Mouse (Mus musculus): ENCODE results near the gene S100pbp.

GRCm38 (mm10) chr4:129188803-129189541, 555 bp downstream of the S100pbp start:
- TF ChIP-seq CTCF (IDR thresholded peaks at IDR 0.05; ENCODE audit: low read depth) (no peak), EP300 (optimal IDR thresholded peaks at IDR 0.05) (no peak)
